Mouse (Mus musculus) limb, embryonic 13.5 days (tissue): ENCODE results near the gene Gm13178. TPM values are rescaled to one million over a fixed set of nuclear protein-coding genes. Genes with fewer than 3 reads are reported as not detected.
A peak's percentile ranks its signal among the peaks of the same experiment; 100 is the strongest.

Experiments
- ATAC-seq: fragments of 200-750 bp; cut with Nextera tagmentation; 2 replicates; pipeline ENCODE4 v1.8.0; 2017; ENCODE audit warnings: low read depth, moderate number of reproducible peaks, moderate TSS enrichment; ENCODE audit not compliant: low FRiP score
- H3K27ac ChIP-seq: fragments of 300-500 bp; sonication (generic); 2 replicates; pipeline ENCODE4 v1.5.1; 2015; ENCODE audit warnings: inconsistent platforms, mild to moderate bottlenecking, moderate library complexity
- H3K27me3 ChIP-seq: fragments of 300-500 bp; sonication (generic); 2 replicates; pipeline ENCODE4 v1.6.1; 2015; ENCODE audit warnings: mild to moderate bottlenecking, inconsistent platforms
- H3K36me3 ChIP-seq: fragments of 300-500 bp; sonication (generic); 2 replicates; pipeline ENCODE4 v1.6.1; 2015; ENCODE audit warnings: inconsistent platforms, mild to moderate bottlenecking, moderate library complexity
- H3K4me1 ChIP-seq: fragments of 300-500 bp; sonication (generic); 2 replicates; pipeline ENCODE4 v1.6.1; 2015; ENCODE audit warnings: inconsistent platforms
- H3K4me2 ChIP-seq: fragments of 300-500 bp; sonication (generic); replicated peaks from 2 replicates; pipeline ENCODE4 v1.6.1; 2015; ENCODE audit warnings: inconsistent platforms, mild to moderate bottlenecking, moderate library complexity
- H3K4me3 ChIP-seq: fragments of 300-500 bp; sonication (generic); 2 replicates; pipeline ENCODE4 v1.5.1; 2015; ENCODE audit warnings: moderate library complexity, mild to moderate bottlenecking, inconsistent platforms
- H3K9ac ChIP-seq: fragments of 300-500 bp; sonication (generic); 2 replicates; pipeline ENCODE4 v1.6.1; 2015; ENCODE audit warnings: mild to moderate bottlenecking, inconsistent platforms
- H3K9me3 ChIP-seq: fragments of 300-500 bp; sonication (generic); 2 replicates; pipeline ENCODE4 v1.6.1; 2016; ENCODE audit warnings: inconsistent platforms
- WGBS: fragments of 180-500 bp; shearing (Covaris S2); methylation state at CpG from one replicate; pipeline ENCODE4 v1.1.7; 2015; 5-methylcytosine and 5-hydroxymethylcytosine counted together
- polyA plus RNA-seq: library from polyadenylated mRNA; unstranded; fragments of >200 nt; fragmentation: Nextera tagmentation; extraction: Ambion mirVana; gene quantifications from 2 replicates; pipeline ENCODE4 v1.2.1, GENCODE M21; 2015

Gene Gm13178
- not detected in 2 replicates for polyA plus RNA-seq

DNA sequence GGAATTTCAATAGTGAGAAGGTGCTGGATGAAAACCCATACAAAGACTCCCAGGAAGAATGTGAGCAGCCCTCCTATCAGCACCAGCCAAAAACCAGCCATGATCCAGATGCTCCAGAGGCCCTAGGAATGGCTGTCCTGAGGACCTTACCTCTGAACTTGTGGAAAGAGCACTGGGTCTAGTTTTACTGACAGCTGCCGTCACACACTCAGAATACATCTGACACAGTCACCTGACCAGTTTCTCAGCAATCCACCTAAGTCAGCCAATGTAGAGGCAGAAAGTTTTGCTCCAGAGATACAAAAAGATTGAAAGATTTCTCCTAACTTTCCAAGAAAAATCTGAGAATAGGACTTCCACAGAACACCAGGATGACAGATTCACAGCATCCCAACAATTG, at the start of gene Gm13178:
Gm13178 (minus strand) TSS at position 101 of the 400 bp plus-strand sequence.
- Histone ChIP-seq H3K9me3 (no peaks in the 10 kb centered on the region; the same call in 1 of the 2 replicates), H3K27me3 (no peaks in the 10 kb centered on the region), H3K27ac (no peak within 1 kb of the TSS), H3K36me3 (no peaks in the 10 kb centered on the region), H3K4me3 (no peak within 1 kb of the TSS), H3K4me1 (no peaks in the 10 kb centered on the region), H3K4me2 (no peak within 1 kb of the TSS), H3K9ac (no peak within 1 kb of the TSS)
- no peak for ATAC-seq
- WGBS: 89% methylated on average over 1 of the region's 1 CpGs

DNA sequence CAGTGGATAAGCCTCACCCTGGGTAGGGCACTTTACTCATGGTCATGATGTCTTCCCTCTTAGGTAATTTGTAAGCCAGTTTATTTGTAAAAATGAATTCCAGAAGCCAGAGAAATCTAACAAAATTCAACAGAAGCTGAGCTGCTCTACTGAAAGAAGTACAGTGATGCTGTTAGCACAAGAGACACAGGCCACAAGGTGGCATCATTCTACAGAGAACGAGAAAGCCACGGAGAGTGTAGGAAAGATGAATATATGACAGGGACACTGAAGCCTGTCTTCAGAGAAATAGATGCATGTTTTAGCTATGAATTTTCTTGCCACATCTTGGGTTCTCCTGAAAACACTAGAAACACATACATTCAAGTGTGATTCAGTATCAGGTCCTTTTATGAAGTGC, 44.5 kb upstream of the Gm13178 start:
- Histone ChIP-seq H3K36me3 (no peaks in the 10 kb centered on the region), H3K9me3 (no peaks in the 10 kb centered on the region), H3K27ac (no peak overlapping the region), H3K4me3 (no peak overlapping the region), H3K27me3 (no peaks in the 10 kb centered on the region), H3K9ac (no peak overlapping the region), H3K4me1 (no peaks in the 10 kb centered on the region), H3K4me2 (no peak overlapping the region)
- 28% methylated on average over 2 of the region's 2 CpGs for WGBS
- ATAC-seq: no peak

DNA sequence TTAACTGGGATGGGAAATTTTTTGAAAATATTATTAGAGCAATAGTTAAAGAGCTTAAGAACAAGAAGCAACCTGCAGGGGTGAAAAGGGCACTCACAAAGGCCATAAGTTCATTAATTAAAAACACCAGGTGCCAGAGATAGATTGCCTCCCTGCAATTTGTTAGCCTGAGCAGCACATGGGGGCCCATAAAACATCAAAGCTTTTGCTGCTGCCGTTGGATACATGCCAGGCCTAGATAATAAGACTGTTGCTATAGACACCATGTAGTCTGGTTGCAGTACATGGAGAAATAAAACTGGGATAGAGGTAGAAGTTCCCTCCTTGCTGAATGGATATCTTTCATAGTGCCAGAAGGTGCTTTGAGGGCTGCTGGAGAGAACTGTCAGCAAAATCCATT, 27.9 kb upstream of the Gm13178 start:
- Histone ChIP-seq H3K4me1 (peaks cover 6% of the 10 kb centered on the region; the same call in 1 of the 2 replicates), H3K27ac (no peak overlapping the region), H3K9ac (no peak overlapping the region), H3K4me3 (no peak overlapping the region), H3K9me3 (no peaks in the 10 kb centered on the region), H3K27me3 (no peaks in the 10 kb centered on the region), H3K4me2 (no peak overlapping the region), H3K36me3 (no peaks in the 10 kb centered on the region)
- peak; percentile 57; the same call in 1 of the 2 replicates for ATAC-seq
- 0% methylated on average over 1 of the region's 1 CpGs for WGBS

- 82% methylated on average over 1 of the region's 1 CpGs for WGBS
- no peak for ATAC-seq
Measured at GRCm38 (mm10) chr4:144719691-144720090, 1.5 kb downstream of the Gm13178 start.

DNA sequence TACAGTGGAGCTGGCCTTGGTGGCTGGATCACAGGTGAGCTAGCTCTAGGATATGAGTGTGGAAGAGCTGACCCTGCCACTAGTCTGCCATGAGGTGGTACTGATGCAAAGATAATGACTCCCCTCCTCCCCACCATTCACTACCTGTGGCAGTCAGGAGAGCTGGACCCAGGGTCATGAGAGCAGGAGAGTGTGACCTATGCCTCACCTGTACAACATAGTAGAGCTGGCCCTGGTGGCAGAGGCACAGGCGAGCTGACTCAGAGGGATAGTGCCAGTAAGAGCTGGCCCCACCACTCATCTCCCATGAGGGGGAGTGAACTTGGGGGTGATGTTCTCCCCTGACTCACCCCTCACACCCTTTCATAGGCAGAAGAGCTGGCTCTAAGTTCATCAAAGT, 2.9 kb downstream of the Gm13178 start:
- WGBS: 79% methylated on average over 1 of the region's 1 CpGs
- Histone ChIP-seq H3K9me3 (no peaks in the 10 kb centered on the region; the same call in 1 of the 2 replicates), H3K27ac (no peak overlapping the region), H3K36me3 (no peaks in the 10 kb centered on the region), H3K4me2 (no peak overlapping the region), H3K9ac (no peak overlapping the region), H3K4me3 (no peak overlapping the region), H3K4me1 (no peaks in the 10 kb centered on the region), H3K27me3 (no peaks in the 10 kb centered on the region)
- ATAC-seq: no peak

More at GRCm38 (mm10) chr4:144719691-144720090, 1.5 kb downstream of the Gm13178 start:
- Histone ChIP-seq H3K4me1 (no peaks in the 10 kb centered on the region), H3K9ac (no peak overlapping the region), H3K4me3 (no peak overlapping the region), H3K9me3 (no peaks in the 10 kb centered on the region; the same call in 1 of the 2 replicates), H3K27me3 (no peaks in the 10 kb centered on the region), H3K4me2 (no peak overlapping the region), H3K27ac (no peak overlapping the region), H3K36me3 (no peaks in the 10 kb centered on the region)

GRCm38 (mm10) chr4:144686268-144686667, 34.9 kb downstream of the Gm13178 start, which contains the start of gene Gm436:
Gene Gm436 (minus strand): TSS chr4:144686368.
- Histone ChIP-seq H3K36me3 (no peaks in the 10 kb centered on the region), H3K9me3 (no peaks in the 10 kb centered on the region), H3K27ac (no peak within 1 kb of the TSS), H3K4me1 (no peaks in the 10 kb centered on the region), H3K4me2 (no peak within 1 kb of the TSS), H3K4me3 (no peak within 1 kb of the TSS), H3K9ac (no peak within 1 kb of the TSS), H3K27me3 (no peaks in the 10 kb centered on the region)
- ATAC-seq: no peak
- 46% methylated on average over 2 of the region's 2 CpGs for WGBS

Other genes with a start within 250 kb of the Gm13178 start
- not detected in 2 replicates for gene 9430007A20Rik, start 201.6 kb downstream of the Gm13178 start, polyA plus RNA-seq
- gene Gm13124, start 156.3 kb downstream of the Gm13178 start, polyA plus RNA-seq: not detected in 2 replicates
- gene Aadacl4, start 107.7 kb downstream of the Gm13178 start, polyA plus RNA-seq: not detected in 2 replicates
- not detected in 2 replicates for gene Gm436, start 35.0 kb downstream of the Gm13178 start, polyA plus RNA-seq
- gene Gm438, start 65.2 kb upstream of the Gm13178 start, polyA plus RNA-seq: not detected in 2 replicates
- 113 and 140 TPM in 2 replicates for gene Dhrs3, start 171.4 kb upstream of the Gm13178 start, polyA plus RNA-seq